Mouse (Mus musculus): ENCODE measurements around the gene Vmn1r217. TPM values are rescaled to one million over a fixed set of nuclear protein-coding genes. Genes with fewer than 3 reads are reported as not detected.
A peak's percentile ranks its signal among the peaks of the same experiment; 100 is the strongest.
"Not testable (repeated sequence)": the region's sequence is repeated elsewhere in the genome, so short reads cannot be mapped to it uniquely, and the experiment has no call there.

Gene Vmn1r217
- not detected in 2 replicates for polyA plus RNA-seq (2015; fragmentation: Nextera tagmentation; extraction: Ambion mirVana)

DNA sequence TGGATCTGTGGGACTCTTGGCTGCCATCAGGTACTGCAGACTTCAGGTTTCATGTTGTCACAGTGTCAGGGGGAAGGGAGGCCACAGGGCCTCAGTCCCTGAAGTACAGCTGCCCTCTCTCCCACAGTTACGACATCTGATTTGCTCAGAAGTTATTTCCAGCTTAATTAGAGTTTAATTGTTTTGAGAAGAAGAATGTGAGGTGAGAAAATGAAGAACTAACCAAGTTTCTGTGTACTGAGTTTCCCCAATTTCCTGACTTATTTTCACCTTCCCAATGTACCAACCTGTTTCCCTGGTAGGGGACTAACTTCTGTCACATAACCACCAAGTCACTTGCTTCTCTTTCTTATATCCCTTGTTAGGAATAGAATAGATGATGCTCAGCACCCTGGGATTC, at the start of gene Vmn1r217:
Gene Vmn1r217, minus strand, starts transcription at position 101 of the 400 bp plus-strand sequence.
- ATAC-seq (replicated peaks); H3K36me3 ChIP-seq; H3K27me3 ChIP-seq; H3K4me1 ChIP-seq; H3K4me3 ChIP-seq; H3K27ac ChIP-seq (replicated peaks); H3K4me2 ChIP-seq (replicated peaks); H3K9ac ChIP-seq (replicated peaks); H3K9me3 ChIP-seq: not testable (repeated sequence)
- whole genome bisulfite sequencing = 88% methylated on average over 1 of the region's 1 CpGs

DNA sequence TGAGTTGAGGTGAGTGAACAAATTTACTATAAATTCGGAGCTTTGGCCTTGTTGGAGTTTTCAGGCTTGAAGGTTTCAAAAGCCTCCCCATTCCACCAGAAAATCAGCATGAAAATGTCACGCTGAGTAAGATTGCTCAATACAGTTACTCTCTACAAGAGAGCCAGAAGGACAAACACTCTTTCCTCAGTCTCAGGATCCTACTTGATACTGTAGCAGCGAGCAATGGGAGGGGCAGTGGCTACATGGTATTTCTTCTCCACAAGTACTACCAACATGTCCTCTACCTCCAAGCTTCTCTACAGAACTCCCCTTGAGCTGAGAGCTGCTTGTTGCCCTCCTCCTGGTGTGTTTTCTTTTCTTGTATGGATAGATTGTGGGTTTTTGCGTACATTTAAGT, 48.4 kb upstream of the Vmn1r217 start:
- ATAC-seq (replicated peaks); H3K4me1 ChIP-seq; H3K27ac ChIP-seq (replicated peaks); H3K36me3 ChIP-seq; H3K4me3 ChIP-seq; H3K4me2 ChIP-seq (replicated peaks); H3K9me3 ChIP-seq; H3K9ac ChIP-seq (replicated peaks); H3K27me3 ChIP-seq: not testable (repeated sequence)
- 84% methylated on average over 4 of the region's 4 CpGs for WGBS

DNA sequence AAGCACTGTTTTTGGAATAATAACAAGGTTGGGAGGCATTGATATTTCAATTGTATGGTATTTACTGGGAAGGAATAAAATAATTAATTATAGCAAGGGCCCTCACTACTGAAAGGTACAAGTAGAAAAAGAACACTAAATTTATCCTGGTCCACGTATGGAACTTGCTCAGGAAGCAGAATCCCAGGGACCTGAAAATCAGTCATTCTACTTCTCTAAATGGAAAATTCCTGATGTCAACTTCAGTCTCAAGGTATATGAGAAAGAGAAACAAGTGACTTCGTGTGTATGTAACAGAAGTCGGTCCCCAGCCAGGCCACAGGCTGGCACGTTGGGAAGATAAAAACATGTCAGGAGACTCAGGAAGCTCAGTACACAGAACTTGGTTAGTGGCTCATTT, 41.0 kb upstream of the Vmn1r217 start, which contains the start of gene Vmn1r219:
Gene Vmn1r219, plus strand, starts transcription at position 301 of the 400 bp plus-strand sequence.
- WGBS = 82% methylated on average over 4 of the region's 4 CpGs
- H3K4me1 ChIP-seq = no peaks in the 10 kb centered on the region
- no peak within 1 kb of the TSS for H3K27ac ChIP-seq (replicated peaks)
- H3K9me3 ChIP-seq = no peaks in the 10 kb centered on the region
- no peak within 1 kb of the TSS for H3K9ac ChIP-seq (replicated peaks)
- no peaks in the 10 kb centered on the region for H3K27me3 ChIP-seq
- no peaks in the 10 kb centered on the region for H3K36me3 ChIP-seq
- H3K4me3 ChIP-seq = no peak within 1 kb of the TSS
- H3K4me2 ChIP-seq (replicated peaks) = no peak within 1 kb of the TSS
- no peak for ATAC-seq (replicated peaks)

- no peak for ATAC-seq (replicated peaks)
- no peaks in the 10 kb centered on the region for H3K9me3 ChIP-seq
- H3K9ac ChIP-seq (replicated peaks) = no peak overlapping the region
- no peak overlapping the region for H3K4me3 ChIP-seq
- no peaks in the 10 kb centered on the region for H3K4me1 ChIP-seq
- no peak overlapping the region for H3K4me2 ChIP-seq (replicated peaks)
- 58% methylated on average over 3 of the region's 3 CpGs for WGBS
- no peaks in the 10 kb centered on the region for H3K36me3 ChIP-seq
- H3K27ac ChIP-seq (replicated peaks) = no peak overlapping the region
- H3K27me3 ChIP-seq = no peaks in the 10 kb centered on the region
Observed at GRCm38 (mm10) chr13:23157848-23158247, 39.8 kb upstream of the Vmn1r217 start.

GRCm38 (mm10) chr13:23138880-23139279, 20.9 kb upstream of the Vmn1r217 start:
- Histone ChIP-seq H3K36me3 (no peaks in the 10 kb centered on the region), H3K4me3 (no peak overlapping the region), H3K9ac (replicated peaks) (no peak overlapping the region), H3K27ac (replicated peaks) (peak overlapping the region; percentile 54), H3K9me3 (no peaks in the 10 kb centered on the region), H3K4me2 (replicated peaks) (no peak overlapping the region), H3K27me3 (no peaks in the 10 kb centered on the region), H3K4me1 (no peaks in the 10 kb centered on the region)
- 44% methylated on average over 2 of the region's 2 CpGs for WGBS
- ATAC-seq (replicated peaks) = peak; percentile 88

GRCm38 (mm10) chr13:23133501-23133900, 15.5 kb upstream of the Vmn1r217 start:
- Histone ChIP-seq H3K27me3 (no peaks in the 10 kb centered on the region), H3K36me3 (no peaks in the 10 kb centered on the region), H3K4me1 (no peaks in the 10 kb centered on the region), H3K9me3 (no peaks in the 10 kb centered on the region), H3K4me3 (no peak overlapping the region), H3K27ac (replicated peaks) (no peak overlapping the region), H3K9ac (replicated peaks) (no peak overlapping the region), H3K4me2 (replicated peaks) (no peak overlapping the region)
- 73% methylated on average over 1 of the region's 1 CpGs for WGBS
- ATAC-seq (replicated peaks) = no peak

GRCm38 (mm10) chr13:23133099-23133498, 15.1 kb upstream of the Vmn1r217 start, which contains the start of gene Vmn1r218:
TSS of gene Vmn1r218 (plus strand) at chr13:23133155.
- Histone ChIP-seq H3K4me1 (no peaks in the 10 kb centered on the region), H3K9me3 (no peaks in the 10 kb centered on the region)
- ATAC-seq (replicated peaks) = no peak

DNA sequence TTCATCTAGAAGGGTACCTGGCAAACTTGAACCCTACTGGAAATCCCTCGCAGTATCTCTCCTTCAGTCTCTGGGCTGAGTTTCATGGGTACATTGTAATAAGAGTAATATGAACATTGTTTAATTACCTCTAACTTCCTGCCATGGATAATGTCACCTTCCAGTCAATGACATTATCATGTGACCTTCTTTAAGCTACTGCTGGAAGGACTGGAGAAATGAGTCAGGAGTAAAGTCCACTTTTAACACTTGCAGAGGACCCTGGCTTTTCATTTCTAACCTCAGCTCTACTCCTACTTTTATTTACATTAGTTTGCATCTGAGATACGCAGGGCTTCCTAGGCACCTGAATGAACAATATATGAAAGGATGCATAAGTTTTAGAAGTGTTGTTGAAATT, 2.6 kb upstream of the Vmn1r217 start:
- no peak overlapping the region for H3K4me2 ChIP-seq (replicated peaks)
- H3K27ac ChIP-seq (replicated peaks) = no peak overlapping the region
- H3K36me3 ChIP-seq = no peaks in the 10 kb centered on the region
- 89% methylated on average over 2 of the region's 2 CpGs for WGBS
- no peak overlapping the region for H3K4me3 ChIP-seq
- H3K4me1 ChIP-seq = no peaks in the 10 kb centered on the region
- H3K9me3 ChIP-seq = no peaks in the 10 kb centered on the region
- H3K9ac ChIP-seq (replicated peaks) = no peak overlapping the region
- no peaks in the 10 kb centered on the region for H3K27me3 ChIP-seq
- no peak for ATAC-seq (replicated peaks)

More at GRCm38 (mm10) chr13:23133099-23133498, 15.1 kb upstream of the Vmn1r217 start, which contains the start of gene Vmn1r218:
- H3K27me3 ChIP-seq = no peaks in the 10 kb centered on the region
- no peak within 1 kb of the TSS for H3K27ac ChIP-seq (replicated peaks)
- H3K4me3 ChIP-seq = no peak within 1 kb of the TSS
- no peaks in the 10 kb centered on the region for H3K36me3 ChIP-seq
- no peak within 1 kb of the TSS for H3K9ac ChIP-seq (replicated peaks)
- no peak within 1 kb of the TSS for H3K4me2 ChIP-seq (replicated peaks)
- 74% methylated on average over 3 of the region's 3 CpGs for WGBS

DNA sequence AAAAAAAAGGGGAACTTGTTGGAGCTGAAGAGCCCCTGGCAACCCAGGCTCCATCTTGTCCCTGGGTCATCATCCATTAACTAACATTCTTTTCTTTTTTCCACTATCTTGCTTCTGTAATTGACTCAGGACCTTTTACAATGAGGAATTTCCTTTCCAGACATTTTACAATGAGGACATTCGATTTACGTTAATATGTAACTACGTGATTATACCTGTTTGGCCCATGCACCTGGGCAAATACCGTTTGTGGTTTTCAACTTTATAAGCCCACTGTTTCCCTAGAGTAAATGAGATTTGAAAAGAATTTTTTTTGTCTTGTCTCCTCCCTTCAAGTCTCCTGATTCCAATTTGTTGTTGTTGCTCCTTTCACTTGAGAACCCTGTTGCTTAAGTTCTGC, 23.6 kb downstream of the Vmn1r217 start:
- Histone ChIP-seq H3K4me1 (no peaks in the 10 kb centered on the region), H3K9ac (replicated peaks) (no peak overlapping the region), H3K9me3 (no peaks in the 10 kb centered on the region), H3K4me2 (replicated peaks) (no peak overlapping the region), H3K27ac (replicated peaks) (no peak overlapping the region), H3K36me3 (no peaks in the 10 kb centered on the region), H3K4me3 (no peak overlapping the region), H3K27me3 (no peaks in the 10 kb centered on the region)
- WGBS = 94% methylated on average over 4 of the region's 4 CpGs
- ATAC-seq (replicated peaks) = no peak

GRCm38 (mm10) chr13:23069312-23069711, 48.7 kb downstream of the Vmn1r217 start:
- Histone ChIP-seq H3K4me3 (no peak overlapping the region), H3K27ac (replicated peaks) (no peak overlapping the region), H3K4me2 (replicated peaks) (no peak overlapping the region), H3K36me3 (no peaks in the 10 kb centered on the region), H3K9ac (replicated peaks) (no peak overlapping the region), H3K27me3 (no peaks in the 10 kb centered on the region), H3K4me1 (no peaks in the 10 kb centered on the region), H3K9me3 (no peaks in the 10 kb centered on the region)
- WGBS = 90% methylated on average over 2 of the region's 2 CpGs
- no peak for ATAC-seq (replicated peaks)

DNA sequence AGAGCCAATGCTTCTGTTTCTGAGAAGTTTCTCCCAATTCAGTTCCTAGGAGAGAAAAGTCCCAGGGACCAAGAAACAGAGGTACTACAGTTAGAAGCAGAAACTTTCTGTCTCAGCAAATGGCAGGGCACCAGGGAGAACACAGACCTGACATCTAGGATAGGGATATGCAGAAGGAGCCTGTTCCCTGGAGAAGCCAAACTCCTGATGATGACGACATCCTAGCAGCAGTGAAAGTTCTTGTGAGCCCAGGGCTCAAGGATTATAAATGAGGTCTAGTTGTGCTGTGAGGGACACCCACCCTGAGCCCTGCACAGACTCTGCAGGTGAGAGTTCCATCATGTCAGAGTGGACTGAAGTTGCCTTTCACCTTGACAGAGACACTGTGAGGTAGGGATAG, 50.3 kb downstream of the Vmn1r217 start, which contains the start of gene Vmn1r215:
Gene Vmn1r215, plus strand, starts transcription at position 301 of the 400 bp plus-strand sequence.
- Histone ChIP-seq H3K4me2 (replicated peaks) (no peak within 1 kb of the TSS), H3K9me3 (no peaks in the 10 kb centered on the region), H3K27me3 (no peaks in the 10 kb centered on the region), H3K36me3 (no peaks in the 10 kb centered on the region), H3K4me1 (no peaks in the 10 kb centered on the region), H3K9ac (replicated peaks) (no peak within 1 kb of the TSS), H3K27ac (replicated peaks) (no peak within 1 kb of the TSS), H3K4me3 (no peak within 1 kb of the TSS)
- no peak for ATAC-seq (replicated peaks)
- 64% methylated on average over 1 of the region's 1 CpGs for WGBS

- Histone ChIP-seq H3K36me3 (no peaks in the 10 kb centered on the region), H3K4me2 (replicated peaks) (no peak overlapping the region), H3K4me1 (no peaks in the 10 kb centered on the region), H3K9me3 (no peaks in the 10 kb centered on the region), H3K9ac (replicated peaks) (no peak overlapping the region), H3K4me3 (no peak overlapping the region), H3K27me3 (no peaks in the 10 kb centered on the region), H3K27ac (replicated peaks) (no peak overlapping the region)
- WGBS = 51% methylated on average over 1 of the region's 1 CpGs
- ATAC-seq (replicated peaks) = no peak
Observed at GRCm38 (mm10) chr13:23057778-23058177, 60.2 kb downstream of the Vmn1r217 start.

All from forebrain, embryonic 15.5 days (tissue).